Mouse (Mus musculus) CD4-positive, CD25-positive, alpha-beta regulatory T cell, adult 2 months (primary cell): ENCODE measurements around the gene Kcns1.

Source experiments
- DNase-seq: peaks from one replicate; pipeline ENCODE4 v3.0.0-alpha.2; 2012; ENCODE audit warnings: low read depth, low spot score

Gene Kcns1

GRCm38 (mm10) chr2:164126533-164126955 is 44.4 kb downstream of the Kcns1 start:
- peak; percentile 22 for DNase-seq

- DNase-seq = no peak
Observed at GRCm38 (mm10) chr2:164123169-164123766, 47.6 kb downstream of the Kcns1 start.

- DNase-seq = no peak
Observed at GRCm38 (mm10) chr2:164119503-164119902, 51.4 kb downstream of the Kcns1 start.

- DNase-seq = no peak
Observed at GRCm38 (mm10) chr2:164115531-164115930, 55.4 kb downstream of the Kcns1 start.

- DNase-seq = no peak
Observed at GRCm38 (mm10) chr2:164114051-164114450, 56.9 kb downstream of the Kcns1 start.
